ENCODE assay signal across 7 mouse cellular contexts in the genomic region with DNA sequence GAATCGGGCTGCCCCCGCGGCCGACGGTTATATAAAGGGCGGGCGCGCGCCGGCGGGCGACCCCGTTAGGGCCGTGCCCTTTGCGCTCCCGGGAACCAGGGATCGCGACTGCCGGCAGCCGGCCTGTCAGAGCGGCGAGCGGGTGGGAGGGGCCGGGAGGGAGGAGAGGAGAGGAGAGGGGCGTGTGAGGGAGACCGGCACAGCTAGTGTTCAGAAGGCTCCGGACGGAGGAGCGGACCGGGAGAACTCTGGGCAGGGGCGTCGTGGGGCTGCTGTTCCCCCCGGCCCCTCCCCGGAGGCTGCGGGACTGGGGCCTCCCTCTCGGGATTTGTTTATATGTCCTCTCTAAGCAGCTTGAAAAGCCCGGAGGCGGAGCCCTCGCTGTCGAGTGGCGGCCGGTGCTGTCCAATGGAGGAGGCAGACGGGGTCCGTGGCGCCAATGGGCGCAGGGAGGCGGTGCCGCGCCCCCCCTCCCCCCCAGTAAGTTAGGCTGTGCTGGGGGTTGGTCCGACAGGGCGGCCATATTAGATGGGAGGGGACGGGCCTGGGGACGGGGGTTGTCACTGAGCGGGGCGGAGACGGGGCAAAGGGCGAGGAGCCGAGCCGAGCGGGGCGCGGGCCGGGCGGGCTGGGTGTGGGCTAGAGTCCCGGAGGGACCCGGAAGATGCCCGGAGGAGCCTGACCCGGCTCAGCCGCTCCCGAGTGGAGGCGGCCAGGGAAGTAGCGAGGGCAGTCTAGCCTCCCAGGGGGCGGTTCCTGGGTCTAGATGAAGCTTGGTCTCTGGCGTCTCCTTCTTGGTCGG. TPM values are rescaled to one million over a fixed set of nuclear protein-coding genes. Genes with fewer than 3 reads are reported as not detected.
DNase-seq lines count a peak whose midpoint lies in the region; ATAC-seq lines count a peak whose summit lies in the region.

No protein-coding gene starts in this region.

- peak overlapping the region; percentile 70 for H3K4me2 ChIP-seq in intestine, embryonic 15.5 days (replicated peaks)

- peak overlapping the region; percentile 86 for H3K27ac ChIP-seq in intestine, embryonic 15.5 days
- peak overlapping the region; percentile 90 for H3K27ac ChIP-seq in midbrain, embryonic 10.5 days (replicated peaks)

- H3K4me1 ChIP-seq in intestine, embryonic 15.5 days (replicated peaks): no peaks in the 10 kb centered on the region
- peaks cover 10% of the 10 kb centered on the region for H3K4me1 ChIP-seq in midbrain, embryonic 10.5 days

- H3K36me3 ChIP-seq in intestine, embryonic 15.5 days: no peaks in the 10 kb centered on the region
- H3K36me3 ChIP-seq in midbrain, embryonic 10.5 days: no peaks in the 10 kb centered on the region

- H3K9ac ChIP-seq in intestine, embryonic 15.5 days: peak overlapping the region; percentile 72

- H3K9me3 ChIP-seq in intestine, embryonic 15.5 days: no peaks in the 10 kb centered on the region
- no peaks in the 10 kb centered on the region for H3K9me3 ChIP-seq in midbrain, embryonic 10.5 days (replicated peaks)

- intact Hi-C loops in gastrocnemius, postnatal 36 days (cut with DNase I): no loop called here
- intact Hi-C loops in left cerebral cortex, postnatal 25 days (cut with DNase I): loop anchor here (2.0 to 5.0 kb wide), 2 partner anchors 54 to 65 kb away; a partner anchor contains a TSS

- ATAC-seq in intestine, embryonic 15.5 days: peak; percentile 98

- DNase-seq in adrenal gland, adult 2 months: peak; percentile 97
- peak; percentile 94 for DNase-seq in embryo, embryonic 11.5 days (ENCODE audit: low read depth, low spot score)
- peak; percentile 91 to 92 for DNase-seq in gastrocnemius, postnatal 36 days
- DNase-seq in left cerebral cortex, postnatal 25 days (ENCODE audit: low spot score in 2 of 2): peak; percentile 94 to 98
- DNase-seq in midbrain, embryonic 10.5 days (ENCODE audit: low spot score): peak; percentile 98
- DNase-seq in right cerebral cortex, postnatal 4 days: peak; percentile 92

- H3K27me3 ChIP-seq in intestine, embryonic 15.5 days (replicated peaks): no peaks in the 10 kb centered on the region
- no peaks in the 10 kb centered on the region for H3K27me3 ChIP-seq in midbrain, embryonic 10.5 days (ENCODE audit: low read depth, poor library complexity, severe bottlenecking)

- 0% methylated on average over 66 of the region's 75 CpGs for WGBS in intestine, embryonic 15.5 days
- under 1% methylated on average over 74 of the region's 75 CpGs for WGBS in midbrain, embryonic 10.5 days

- peak overlapping the region; percentile 85 for H3K4me3 ChIP-seq in intestine, embryonic 15.5 days (replicated peaks)
- H3K4me3 ChIP-seq in midbrain, embryonic 10.5 days: peak overlapping the region; percentile 80

RNA-seq across cellular contexts. Expression of a gene that starts 0.7 kb away (rescaled TPM):
- total RNA-seq in adrenal gland, adult 2 months (2021): 10 to 100 TPM; 66.8 to 75.4 TPM
- polyA plus RNA-seq in adrenal gland, adult 2 months (2012; rRNA removed): 1.2 TPM in 2 replicates
- 10 to 100 TPM; 20.9 to 34.0 TPM for total RNA-seq in gastrocnemius, postnatal 36 days (2021)
- polyA plus RNA-seq in intestine, embryonic 15.5 days (2015; fragmentation: Nextera tagmentation; extraction: Ambion mirVana): 8.3 and 8.8 TPM in 2 replicates
- total RNA-seq in left cerebral cortex, postnatal 25 days (2021): 10 to 100 TPM; 88.2 to 96.2 TPM
- polyA plus RNA-seq in midbrain, embryonic 10.5 days (2016; fragmentation: Nextera tagmentation; extraction: Ambion mirVana): 3.5 and 3.8 TPM in 2 replicates

RNA-seq across cellular contexts. Expression of a gene that starts 53.1 kb away (rescaled TPM):
- total RNA-seq in adrenal gland, adult 2 months (2021): 100 to 1,000 TPM; 213 to 229 TPM
- 193 and 215 TPM in 2 replicates for polyA plus RNA-seq in adrenal gland, adult 2 months (2012; rRNA removed)
- total RNA-seq in gastrocnemius, postnatal 36 days (2021): 10 to 100 TPM; 32.7 to 34.6 TPM
- polyA plus RNA-seq in intestine, embryonic 15.5 days (2015; fragmentation: Nextera tagmentation; extraction: Ambion mirVana): 259 and 286 TPM in 2 replicates
- total RNA-seq in left cerebral cortex, postnatal 25 days (2021): 10 to 100 TPM; 40.7 to 41.7 TPM
- 117 and 122 TPM in 2 replicates for polyA plus RNA-seq in midbrain, embryonic 10.5 days (2016; fragmentation: Nextera tagmentation; extraction: Ambion mirVana)

Comparison
In these comparisons a context has a peak if more than half of its experiments do, and no peak if none do; other contexts are left out.
1. Peak in every context shown above with its lines: DNase-seq, ATAC-seq, H3K4me3 ChIP-seq and H3K27ac ChIP-seq.
2. RNA of a gene that starts 53.1 kb away (total RNA-seq): 213 to 229 TPM in adrenal gland, adult 2 months; 40.7 to 41.7 TPM in left cerebral cortex, postnatal 25 days and 32.7 to 34.6 TPM in gastrocnemius, postnatal 36 days; every median in the first group is over 4 times any median in the second.